In the genomic region with DNA sequence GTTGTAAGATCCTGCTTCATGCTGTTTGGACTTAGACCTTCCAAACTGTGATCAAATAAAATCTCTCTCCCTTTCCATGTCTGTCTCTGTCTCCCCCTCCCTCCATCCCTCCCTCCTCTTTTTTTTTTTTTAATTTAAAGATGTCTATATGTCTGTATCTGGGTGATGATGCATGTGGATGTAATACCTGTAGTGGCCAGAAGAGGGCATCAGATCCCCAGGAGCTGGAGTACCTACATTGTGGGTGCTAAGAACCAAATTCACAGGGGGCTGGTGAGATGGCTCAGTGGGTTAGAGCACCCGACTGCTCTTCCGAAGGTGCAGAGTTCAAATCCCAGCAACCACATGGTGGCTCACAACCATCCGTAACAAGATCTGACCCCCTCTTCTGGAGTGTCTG, we compare ENCODE assay signal across 13 mouse cellular contexts. TPM values are rescaled to one million over a fixed set of nuclear protein-coding genes. Genes with fewer than 3 reads are reported as not detected.
DNase-seq lines count a peak whose midpoint lies in the region; ATAC-seq and TF ChIP-seq lines count a peak whose summit lies in the region.
"Not testable (repeated sequence)": the region's sequence is repeated elsewhere in the genome, so short reads cannot be mapped to it uniquely, and the experiment has no call there.
"Had no signal": no experiment of that assay in that cellular context is flagged by ENCODE, and none has a peak within 500 bp of the region (broad histone marks: within the 10 kb centered on the region; RNA-seq: fewer than 3 reads in every experiment).

No protein-coding gene starts in this region.

- 0 out of 2 replicates have a peak, but pooled peaks have one; percentile 32 for ATAC-seq in common myeloid progenitor, adult 5-6 weeks (replicated peaks; ENCODE audit: low read depth, poor library complexity, severe bottlenecking)
- not testable (repeated sequence) for ATAC-seq in intestine, postnatal 0 days; liver, embryonic 14.5 days (ENCODE audit: insufficient read depth); midbrain, postnatal 0 days (ENCODE audit: low FRiP score)

- not testable (repeated sequence) for H3K4me3 ChIP-seq in ES-Bruce4 (ENCODE audit: low read depth, low read length); intestine, postnatal 0 days (ENCODE audit: low read depth, low read length); liver, embryonic 14.5 days (ENCODE audit: insufficient read depth in 1 of 2, low read depth in 2 of 2, low read length in 2 of 2); midbrain, postnatal 0 days (ENCODE audit: low read depth, low read length)

- not testable (repeated sequence) for H3K4me1 ChIP-seq in ES-Bruce4 (ENCODE audit: control insufficient read depth, insufficient read depth, low read length); intestine, postnatal 0 days (replicated peaks; ENCODE audit: control insufficient read depth, insufficient read depth, low read length); liver, embryonic 14.5 days (replicated peaks; ENCODE audit: control insufficient read depth in 2 of 2, insufficient read depth in 2 of 2, low read length in 1 of 2); midbrain, postnatal 0 days (ENCODE audit: insufficient read depth, low read length)

- H3K27me3 ChIP-seq in ES-Bruce4 (ENCODE audit: control insufficient read depth, insufficient read depth, low read length, poor library complexity, severe bottlenecking); intestine, postnatal 0 days (replicated peaks; ENCODE audit: control insufficient read depth, insufficient read depth, low read length); liver, embryonic 14.5 days (ENCODE audit: control insufficient read depth, insufficient read depth, low read length); midbrain, postnatal 0 days (ENCODE audit: insufficient read depth, low read length): not testable (repeated sequence)

- not testable (repeated sequence) for H3K4me2 ChIP-seq in intestine, postnatal 0 days (replicated peaks; ENCODE audit: low read depth); liver, embryonic 14.5 days (ENCODE audit: low read depth); midbrain, postnatal 0 days (ENCODE audit: low read depth, low read length, poor library complexity, severe bottlenecking)

- TF ChIP-seq EP300 in ES-Bruce4 (IDR thresholded peaks at IDR 0.05; ENCODE audit: insufficient read depth, low read depth, low read length); liver, embryonic 14.5 days (IDR thresholded peaks at IDR 0.05; ENCODE audit: low read depth): not testable (repeated sequence)

- peak; percentile 30 for TF ChIP-seq CTCF in ES-Bruce4 (IDR thresholded peaks at IDR 0.05; ENCODE audit: low read depth, low read length)
- TF ChIP-seq CTCF in intestine, postnatal 0 days (IDR thresholded peaks at IDR 0.05; ENCODE audit: low read depth) = peak; percentile 64
- TF ChIP-seq CTCF in liver, embryonic 14.5 days (IDR thresholded peaks at IDR 0.05; ENCODE audit: low read depth) = peak; percentile 76
- TF ChIP-seq CTCF in midbrain, postnatal 0 days (IDR thresholded peaks at IDR 0.05) = peak; percentile 56

- H3K27ac ChIP-seq in ES-Bruce4 (ENCODE audit: insufficient read depth, low read length); intestine, postnatal 0 days (ENCODE audit: low read depth, low read length); liver, embryonic 14.5 days; midbrain, postnatal 0 days (ENCODE audit: low read depth, low read length): not testable (repeated sequence)

- DNase-seq in adrenal gland, postnatal 10 days = peak; percentile 30
- peak in 1 of 3 experiments; percentile 7 for DNase-seq in liver, embryonic 14.5 days (ENCODE audit: low read depth in 3 of 3, low spot score in 3 of 3)
- not testable (repeated sequence) for DNase-seq in midbrain, postnatal 0 days (ENCODE audit: low spot score)
- peak; percentile 42 for DNase-seq in thymus, postnatal 0 days (ENCODE audit: low spot score)

- not testable (repeated sequence) for H3K9me3 ChIP-seq in ES-Bruce4 (replicated peaks; ENCODE audit: control insufficient read depth, insufficient read depth, low read length, poor library complexity, severe bottlenecking); intestine, postnatal 0 days (ENCODE audit: control insufficient read depth); liver, embryonic 14.5 days (ENCODE audit: control insufficient read depth, low read length); midbrain, postnatal 0 days (ENCODE audit: low read length)

- 97% methylated on average over 2 of the region's 3 CpGs for WGBS in intestine, postnatal 0 days
- 70% methylated on average over 2 of the region's 3 CpGs for WGBS in liver, embryonic 14.5 days (ENCODE audit: insufficient replicate concordance)
- 71% methylated on average over 2 of the region's 3 CpGs for WGBS in midbrain, postnatal 0 days

- TF ChIP-seq POLR2A in ES-Bruce4 (IDR thresholded peaks at IDR 0.05; ENCODE audit: insufficient read depth, low read length) = not testable (repeated sequence)

- H3K9ac ChIP-seq in ES-Bruce4 (ENCODE audit: low read depth, poor library complexity, severe bottlenecking); intestine, postnatal 0 days (ENCODE audit: low read depth, low read length); liver, embryonic 14.5 days (replicated peaks); midbrain, postnatal 0 days (replicated peaks; ENCODE audit: low read length, poor library complexity, severe bottlenecking): not testable (repeated sequence)

- H3K36me3 ChIP-seq in ES-Bruce4 (ENCODE audit: control insufficient read depth, insufficient read depth, low read length, poor library complexity, severe bottlenecking); intestine, postnatal 0 days (ENCODE audit: control insufficient read depth, insufficient read depth); liver, embryonic 14.5 days (replicated peaks; ENCODE audit: control insufficient read depth, insufficient read depth, low read depth); midbrain, postnatal 0 days (ENCODE audit: insufficient read depth, low read length): not testable (repeated sequence)

RNA-seq across cellular contexts. Expression of gene Vsx2, which starts 30.0 kb away (rescaled TPM):
- polyA plus RNA-seq in ES-Bruce4 (2011; ENCODE audit: insufficient read depth, insufficient read length, low read depth, missing spikeins) = 0.18 TPM in 1 of 2 replicates, not detected in the other
- total RNA-seq in adrenal gland, postnatal 10 days (2021) = not detected
- not detected in 2 replicates for total RNA-seq in common myeloid progenitor, adult 5-6 weeks (2017)
- polyA plus RNA-seq in intestine, postnatal 0 days (2015; fragmentation: Nextera tagmentation; extraction: Ambion mirVana) = not detected in 2 replicates
- polyA plus RNA-seq in liver, embryonic 14.5 days (2012; rRNA removed) = not detected in 2 replicates
- not detected in 2 replicates for polyA plus RNA-seq in liver, embryonic 14.5 days (2014; fragmentation: Nextera tagmentation; extraction: Ambion mirVana)
- total RNA-seq in midbrain, postnatal 0 days (2014; rRNA removed) = 1.8 and 3.0 TPM in 2 replicates
- 0.83 and 1.2 TPM in 2 replicates for polyA plus RNA-seq in midbrain, postnatal 0 days (2015; fragmentation: Nextera tagmentation; extraction: Ambion mirVana)
- 0.27 and 0.35 TPM in 2 replicates for polyA plus RNA-seq in thymus, postnatal 0 days (2015; fragmentation: Nextera tagmentation; extraction: Ambion mirVana)
- total RNA-seq: adrenal gland, adult 18-20 months; gastrocnemius, adult 8-10 months; heart, adult 18-20 months had no signal
- polyA plus RNA-seq: heart, embryonic 16.5 days; intestine, embryonic 16.5 days; myocyte had no signal
